Mouse (Mus musculus) granulocyte monocyte progenitor cell, adult 5-6 weeks (primary cell): ENCODE results near the gene Atg4b. TPM values are rescaled to one million over a fixed set of nuclear protein-coding genes. Genes with fewer than 3 reads are reported as not detected.
"Not testable (repeated sequence)": the region's sequence is repeated elsewhere in the genome, so short reads cannot be mapped to it uniquely, and the experiment has no call there.

Experiments
- ATAC-seq: replicated peaks from 2 replicates; pipeline ENCODE4 v1.8.0; 2016; ENCODE audit warnings: mild to moderate bottlenecking, moderate TSS enrichment, inconsistent platforms; ENCODE audit not compliant: poor library complexity, severe bottlenecking
- total RNA-seq, 2 experiments: library from RNA; stranded (forward) in 1 of 2; stranded (reverse) in 1 of 2; fragments of 200-712, 200-1000 nt in 1 of 2; fragments of >200 nt in 1 of 2; fragmentation: Nextera tagmentation in 1 of 2; gene quantifications; 2 replicates each; pipeline ENCODE4 v1.2.3; 2014 to 2017

The Atg4b gene
- total RNA-seq, 2 experiments from 2014 or later, result 29.7 to 87.7 TPM

- peak; percentile 33; the same call in 1 of the 2 replicates for ATAC-seq
These were observed 60.3 kb downstream of the Atg4b start for GRCm38 (mm10) chr1:93811495-93812039.

GRCm38 (mm10) chr1:93817823-93818532 lies 66.7 kb downstream of the Atg4b start:
- peak; percentile 84 for ATAC-seq

GRCm38 (mm10) chr1:93818722-93819121 lies 67.4 kb downstream of the Atg4b start:
- ATAC-seq, result peak; percentile 4; the same call in 1 of the 2 replicates

GRCm38 (mm10) chr1:93823796-93824495 lies 72.6 kb downstream of the Atg4b start:
- no peak for ATAC-seq

GRCm38 (mm10) chr1:93824609-93825008 lies 73.3 kb downstream of the Atg4b start, which contains the start of gene D2hgdh:
D2hgdh (plus strand) TSS chr1:93824909.
- ATAC-seq, result 0 out of 2 replicates have a peak, but pooled peaks have one; percentile 1

GRCm38 (mm10) chr1:93825105-93825674 lies 73.9 kb downstream of the Atg4b start:
- ATAC-seq, result peak; percentile 84

- ATAC-seq, result no peak
These were observed 74.7 kb downstream of the Atg4b start for GRCm38 (mm10) chr1:93825771-93826539.

- no peak for ATAC-seq
These were observed 75.2 kb downstream of the Atg4b start for GRCm38 (mm10) chr1:93826540-93826835.

- peak; percentile 90 for ATAC-seq
These were observed 81.6 kb downstream of the Atg4b start for GRCm38 (mm10) chr1:93832754-93833360.

- no peak for ATAC-seq
These were observed 83.4 kb downstream of the Atg4b start for GRCm38 (mm10) chr1:93834671-93835150.

- ATAC-seq, result no peak
These were observed 83.9 kb downstream of the Atg4b start for GRCm38 (mm10) chr1:93835211-93835610.

- ATAC-seq, result no peak
These were observed 84.7 kb downstream of the Atg4b start for GRCm38 (mm10) chr1:93835876-93836531.

GRCm38 (mm10) chr1:93836532-93836913 lies 85.2 kb downstream of the Atg4b start:
- no peak for ATAC-seq

GRCm38 (mm10) chr1:93837335-93837734 lies 86.0 kb downstream of the Atg4b start:
- no peak for ATAC-seq

GRCm38 (mm10) chr1:93838569-93838968 lies 87.3 kb downstream of the Atg4b start:
- not testable (repeated sequence) for ATAC-seq
